Mouse (Mus musculus) urinary bladder, adult 18-20 months (tissue): ENCODE results near the gene Ddx19b.
"Not testable (repeated sequence)": the region's sequence is repeated elsewhere in the genome, so short reads cannot be mapped to it uniquely, and the experiment has no call there.

Experiments
- DNase-seq, 2 experiments: peaks; one replicate each; pipeline ENCODE4 v3.0.0; 2022; ENCODE audit warnings: low spot score in 2 of 2, mixed read lengths in 2 of 2

Gene Ddx19b

DNA sequence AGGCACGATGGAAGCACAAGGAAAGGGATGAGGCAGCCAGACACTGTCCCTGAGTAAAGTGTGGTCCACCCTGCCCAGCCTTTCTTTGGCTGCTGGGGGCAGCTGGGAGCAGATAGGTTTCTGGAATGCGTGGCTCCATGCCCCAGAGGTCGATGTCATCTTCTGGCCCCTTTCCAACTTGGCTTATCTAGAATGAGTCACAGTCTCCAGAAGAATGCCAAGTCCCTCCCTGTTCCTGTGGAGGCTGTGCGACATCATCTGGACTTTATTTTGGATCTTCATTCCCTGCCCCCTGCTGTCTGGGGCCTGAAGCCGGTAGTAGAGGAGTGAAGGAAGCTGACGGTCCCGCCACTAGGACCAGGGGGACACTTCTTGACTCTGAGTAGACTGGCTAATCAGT is 66.0 kb downstream of the Ddx19b start:
- peak; percentile 30 to 69 for DNase-seq

DNA sequence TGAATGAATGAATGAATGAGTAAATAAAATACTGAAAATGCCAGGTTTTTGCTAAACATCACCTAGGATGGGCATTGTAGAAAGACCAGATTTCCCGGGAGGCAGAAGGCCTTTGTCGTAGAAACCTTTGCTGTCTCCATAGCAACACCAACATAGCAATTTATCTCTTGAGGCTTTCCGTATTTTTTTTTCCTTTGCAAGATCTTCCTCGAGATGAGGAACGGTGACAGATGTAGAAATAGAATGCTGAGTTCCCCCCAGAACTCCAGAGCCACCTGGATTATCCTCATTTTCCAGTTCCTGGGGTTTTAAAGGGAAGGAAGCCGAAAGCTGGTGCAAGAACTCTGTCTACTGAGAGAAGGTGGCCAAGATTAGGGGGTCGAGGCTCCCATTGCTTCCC is 66.9 kb downstream of the Ddx19b start:
- DNase-seq: no peak

DNA sequence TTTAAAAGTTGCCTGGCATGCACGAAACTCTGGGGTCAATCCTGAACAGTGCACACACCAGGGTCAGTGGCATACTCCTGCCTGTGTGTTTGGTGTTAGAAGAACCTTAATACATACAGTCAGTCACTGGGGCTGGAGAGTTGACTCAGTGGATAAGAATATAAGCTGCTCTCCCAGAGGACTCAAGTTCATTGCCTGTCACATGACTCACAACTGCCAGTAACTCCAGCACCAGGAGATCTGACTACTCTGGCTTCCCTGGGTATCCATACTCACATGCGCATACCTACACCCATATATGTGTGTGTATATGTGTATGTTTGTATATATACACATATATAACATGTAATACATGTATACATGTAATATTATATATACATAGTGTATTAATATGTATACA is 68.5 kb downstream of the Ddx19b start:
- no peak for DNase-seq

DNA sequence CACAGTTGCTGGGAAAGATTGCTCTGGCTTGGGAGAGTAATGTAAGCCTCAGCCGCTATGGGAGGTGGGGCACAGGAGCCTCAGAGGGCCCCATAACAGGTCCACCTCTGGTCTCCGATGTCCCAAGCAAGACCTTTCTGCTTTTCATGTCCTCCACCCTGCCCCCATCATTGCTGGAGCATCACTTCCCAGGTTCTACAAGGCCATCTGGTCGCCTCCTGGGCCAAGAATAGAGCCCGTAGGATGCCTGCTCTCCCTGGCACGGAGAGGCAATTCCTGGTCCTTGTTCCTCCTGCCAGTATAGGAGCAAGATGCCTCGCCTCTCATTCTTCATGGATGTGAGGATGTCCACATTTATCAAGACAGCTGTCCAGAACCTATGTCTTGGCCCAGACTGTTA is 71.6 kb downstream of the Ddx19b start:
- DNase-seq: no peak

DNA sequence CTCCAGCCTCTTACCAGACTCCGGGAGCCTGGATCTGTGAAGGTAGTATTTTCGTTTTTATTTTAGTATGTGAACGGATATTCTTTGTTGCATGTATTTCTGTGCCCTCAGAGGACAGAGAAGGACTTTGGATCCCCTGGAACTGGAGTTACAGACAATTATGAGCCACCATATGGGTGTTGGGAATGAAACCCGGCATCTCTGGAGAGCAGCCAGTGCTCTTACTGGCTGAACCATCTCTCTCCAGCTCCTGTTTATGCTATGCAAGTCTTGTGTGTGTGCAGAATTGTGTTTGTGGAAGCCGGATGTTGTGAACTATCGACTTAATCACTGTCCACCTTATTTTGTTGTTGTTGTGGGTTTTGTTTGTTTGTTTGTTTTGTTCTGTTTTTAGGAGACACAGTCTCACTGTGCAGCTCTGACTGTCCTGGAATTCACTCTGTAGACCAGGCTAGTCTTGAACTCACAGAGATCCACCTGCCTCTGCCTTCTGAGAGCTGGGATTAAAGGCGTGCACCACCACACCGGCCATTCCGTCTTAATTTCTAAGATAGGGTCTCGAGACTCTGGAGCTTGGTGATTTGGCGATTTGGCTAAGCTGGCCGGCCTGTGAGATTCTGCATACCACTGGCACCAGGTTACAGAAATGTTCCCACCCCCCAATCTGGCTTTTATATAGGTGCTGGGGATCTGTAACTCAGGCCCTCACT is 72.3 kb downstream of the Ddx19b start:
- no peak for DNase-seq

DNA sequence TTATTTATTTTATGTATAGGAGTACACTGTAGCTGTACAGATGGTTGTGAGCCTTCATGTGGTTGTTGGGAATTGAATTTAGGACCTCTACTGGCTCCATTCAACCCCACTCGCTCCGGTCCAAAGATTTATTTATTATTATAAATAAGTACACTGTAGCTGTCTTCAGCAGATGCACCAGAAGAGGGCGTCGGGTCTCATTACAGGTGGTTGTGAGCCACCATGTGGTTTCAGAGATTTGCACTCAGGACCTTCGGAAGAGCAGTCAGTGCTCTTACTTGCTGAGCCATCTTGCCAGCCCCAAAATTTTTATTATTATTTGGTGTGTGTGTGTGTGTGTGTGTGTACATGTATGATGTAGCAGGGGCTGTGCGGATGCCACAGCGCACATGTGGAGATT is 73.0 kb downstream of the Ddx19b start:
- DNase-seq: not testable (repeated sequence)

DNA sequence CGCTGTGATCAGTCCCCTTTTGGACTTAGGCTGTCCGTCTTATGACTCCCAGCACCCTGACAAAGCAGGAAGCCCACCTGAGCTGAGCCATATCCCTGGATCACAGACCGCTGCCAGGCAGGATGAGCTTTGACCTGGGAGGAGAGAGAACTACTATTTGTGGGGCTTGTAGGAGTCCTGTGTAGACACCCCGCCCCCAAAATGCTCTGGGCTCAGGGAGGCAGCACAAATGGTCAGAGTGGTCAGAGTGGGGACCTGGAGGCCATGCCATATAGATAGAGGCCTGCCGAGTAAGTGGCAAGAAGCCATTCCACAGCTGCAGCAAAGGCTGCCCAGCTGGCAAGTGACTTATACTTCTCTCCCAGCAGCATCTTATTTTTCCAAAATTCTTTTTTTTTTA is 73.4 kb downstream of the Ddx19b start:
- no peak for DNase-seq

DNA sequence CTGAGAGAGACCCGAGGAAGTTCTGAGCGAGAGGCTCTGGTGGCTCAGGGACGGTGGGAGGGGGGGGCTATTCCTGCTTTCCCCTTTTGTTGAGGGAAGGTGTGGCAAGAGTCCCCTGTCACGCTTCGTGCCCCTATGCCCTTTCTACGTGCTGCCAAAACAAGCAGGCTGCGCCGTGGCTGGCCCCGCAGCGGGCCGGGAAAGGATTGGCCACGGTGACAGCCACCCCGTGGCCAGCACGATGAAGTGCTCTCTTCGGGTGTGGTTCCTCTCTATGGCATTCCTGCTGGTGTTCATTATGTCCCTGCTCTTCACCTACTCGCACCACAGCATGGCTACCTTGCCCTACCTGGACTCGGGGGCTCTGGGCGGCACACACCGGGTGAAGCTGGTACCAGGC is 74.1 kb downstream of the Ddx19b start:
- DNase-seq: no peak

DNA sequence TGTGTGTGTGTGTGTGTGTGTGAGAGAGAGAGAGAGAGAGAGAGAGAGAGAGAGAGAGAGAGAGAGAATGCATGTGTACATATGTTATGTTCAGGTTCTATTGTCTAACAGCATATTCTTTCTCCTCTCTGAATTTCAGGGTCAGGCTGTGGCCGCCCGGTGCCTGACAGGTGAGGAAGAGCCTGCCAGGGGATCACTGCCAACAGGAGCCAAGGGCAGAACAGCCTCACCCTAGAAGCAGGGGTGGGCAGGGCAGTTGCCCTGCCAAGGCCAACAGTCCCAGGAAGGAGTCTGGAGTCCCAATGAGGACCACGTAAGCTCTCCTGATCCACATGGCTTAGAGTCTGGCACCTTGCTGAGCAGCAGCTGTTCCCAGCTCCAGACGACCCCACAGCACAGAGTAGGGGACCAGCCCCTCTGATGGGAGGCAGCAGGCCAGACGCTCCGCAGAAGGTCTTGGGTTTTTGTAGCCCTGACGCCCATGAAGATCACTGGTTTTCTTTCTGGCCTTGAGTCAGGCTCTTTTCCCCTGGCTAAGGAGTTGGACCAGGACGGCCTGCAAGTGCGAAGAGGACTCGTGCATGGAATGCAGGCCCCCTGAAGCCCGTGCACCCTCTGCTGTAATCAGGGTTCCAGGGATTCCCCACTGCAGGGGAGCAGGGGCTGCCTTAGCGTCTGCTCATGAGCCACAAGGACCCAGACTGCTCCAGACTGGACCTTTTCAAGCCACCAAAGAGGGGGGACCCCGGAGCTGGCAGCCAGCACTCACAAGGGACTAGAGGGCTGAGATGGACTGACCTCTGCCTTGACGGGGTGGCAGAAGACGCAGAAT is 74.7 kb downstream of the Ddx19b start:
- no peak for DNase-seq

DNA sequence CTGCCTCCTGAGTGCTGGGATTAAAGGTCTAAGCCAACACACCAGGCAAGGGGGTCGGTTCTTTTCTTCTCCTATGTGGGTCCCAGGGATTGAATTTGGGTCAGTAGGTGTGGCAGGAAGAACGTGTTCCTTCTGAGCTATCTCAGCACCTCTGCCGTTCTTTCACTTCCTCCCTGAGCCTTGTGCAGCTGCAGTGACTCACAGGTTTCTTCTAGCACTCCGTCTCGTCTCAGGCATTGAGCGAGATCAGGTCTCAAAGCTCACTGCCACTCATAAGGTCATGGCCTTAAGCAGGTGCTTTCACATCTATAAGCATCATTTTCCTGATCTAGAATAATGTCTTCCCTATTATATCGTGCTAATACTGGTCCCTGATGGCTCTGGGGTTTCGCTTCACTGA is 76.8 kb downstream of the Ddx19b start:
- no peak for DNase-seq
